Mouse (Mus musculus): ENCODE measurements around the gene Mtap. TPM values are rescaled to one million over a fixed set of nuclear protein-coding genes. Genes with fewer than 3 reads are reported as not detected.

Mtap gene
- total RNA-seq, 2 experiments from 2014 or later, result 34.5 to 41.1 TPM

GRCm38 (mm10) chr4:89209310-89209709 is 72.4 kb downstream of the Mtap start:
- ATAC-seq (replicated peaks; ENCODE audit: poor library complexity), result no peak

GRCm38 (mm10) chr4:89210314-89210713 is 73.4 kb downstream of the Mtap start:
- no peak for ATAC-seq (replicated peaks; ENCODE audit: poor library complexity)

GRCm38 (mm10) chr4:89212178-89212577 is 75.3 kb downstream of the Mtap start:
- peak; percentile 91 for ATAC-seq (replicated peaks; ENCODE audit: poor library complexity)

Other genes starting within 250 kb of the Mtap start
- not detected in 2 replicates for gene Cdkn2a, start 157.5 kb downstream of the Mtap start, total RNA-seq (2015)
- gene Cdkn2a, start 157.5 kb downstream of the Mtap start, total RNA-seq (2017), result 0.78 TPM in 1 of 2 replicates, not detected in the other
- gene Cdkn2b, start 173.9 kb downstream of the Mtap start, total RNA-seq (2015), result not detected in 2 replicates
- gene Cdkn2b, start 173.9 kb downstream of the Mtap start, total RNA-seq (2017), result not detected in 2 replicates